Mouse (Mus musculus): Measurements from ENCODE around the gene Tmem216. TPM values are rescaled to one million over a fixed set of nuclear protein-coding genes. Genes with fewer than 3 reads are reported as not detected.

Tmem216 gene
- polyA plus RNA-seq, 1 experiment from 2014 or later, result 37.3 TPM

Other genes with a start within 250 kb of the Tmem216 start
- gene Syt7, start 167.1 kb downstream of the Tmem216 start, polyA plus RNA-seq (2015; fragmentation: Nextera tagmentation; extraction: Ambion mirVana), result 1.3 and 1.4 TPM in 2 replicates
- 0.46 and 0.68 TPM in 2 replicates for gene Lrrc10b, start 98.8 kb downstream of the Tmem216 start, polyA plus RNA-seq (2015; fragmentation: Nextera tagmentation; extraction: Ambion mirVana)
- 0.13 and 0.30 TPM in 2 replicates for gene Ppp1r32, start 73.3 kb downstream of the Tmem216 start, polyA plus RNA-seq (2015; fragmentation: Nextera tagmentation; extraction: Ambion mirVana)
- gene Cpsf7, start 31.0 kb downstream of the Tmem216 start, polyA plus RNA-seq (2015; fragmentation: Nextera tagmentation; extraction: Ambion mirVana), result 38.2 and 39.2 TPM in 2 replicates
- 59.5 and 60.3 TPM in 2 replicates for gene Sdhaf2, start 30.1 kb downstream of the Tmem216 start, polyA plus RNA-seq (2015; fragmentation: Nextera tagmentation; extraction: Ambion mirVana)
- gene Cyb561a3, start 20.9 kb upstream of the Tmem216 start, polyA plus RNA-seq (2015; fragmentation: Nextera tagmentation; extraction: Ambion mirVana), result 21.6 and 25.8 TPM in 2 replicates
- 26.8 and 31.1 TPM in 2 replicates for gene Tmem138, start 21.1 kb upstream of the Tmem216 start, polyA plus RNA-seq (2015; fragmentation: Nextera tagmentation; extraction: Ambion mirVana)
- 350 and 363 TPM in 2 replicates for gene Ddb1, start 49.1 kb upstream of the Tmem216 start, polyA plus RNA-seq (2015; fragmentation: Nextera tagmentation; extraction: Ambion mirVana)
- 12.0 and 13.2 TPM in 2 replicates for gene Tkfc, start 49.4 kb upstream of the Tmem216 start, polyA plus RNA-seq (2015; fragmentation: Nextera tagmentation; extraction: Ambion mirVana)
- 2.8 and 3.1 TPM in 2 replicates for gene Vwce, start 78.0 kb upstream of the Tmem216 start, polyA plus RNA-seq (2015; fragmentation: Nextera tagmentation; extraction: Ambion mirVana)
- gene Pga5, start 121.8 kb upstream of the Tmem216 start, polyA plus RNA-seq (2015; fragmentation: Nextera tagmentation; extraction: Ambion mirVana), result not detected in 2 replicates
- gene Vps37c, start 132.5 kb upstream of the Tmem216 start, polyA plus RNA-seq (2015; fragmentation: Nextera tagmentation; extraction: Ambion mirVana), result 46.0 and 48.6 TPM in 2 replicates
- gene Cd5, start 182.8 kb upstream of the Tmem216 start, polyA plus RNA-seq (2015; fragmentation: Nextera tagmentation; extraction: Ambion mirVana), result 0.67 and 1.0 TPM in 2 replicates

Data from limb, embryonic 15.5 days (tissue).